Mouse (Mus musculus) G1E (cell line): ENCODE data around the gene Cers2. TPM values are rescaled to one million over a fixed set of nuclear protein-coding genes. Genes with fewer than 3 reads are reported as not detected.

ENCODE experiments used
- ATAC-seq: 2 replicates; pipeline ENCODE4 v1.8.0; 2016; ENCODE audit warnings: mild to moderate bottlenecking; ENCODE audit not compliant: insufficient number of reproducible peaks, poor library complexity, low FRiP score, severe bottlenecking; ENCODE audit errors: extremely low read depth
- DNase-seq: peaks from one replicate; pipeline ENCODE4 v3.0.0; 2012; ENCODE audit warnings: low spot score
- H3K27me3 ChIP-seq: 2 replicates; pipeline ENCODE4 v1.6.1; 2012; ENCODE audit warnings: mild to moderate bottlenecking, low read length, inconsistent platforms; ENCODE audit not compliant: insufficient read depth
- H3K36me3 ChIP-seq: replicated peaks from 2 replicates; pipeline ENCODE3; 2012; ENCODE audit warnings: mild to moderate bottlenecking, inconsistent platforms
- H3K4me1 ChIP-seq: 2 replicates; pipeline ENCODE4 v1.6.1; 2012; ENCODE audit warnings: low read depth, low read length, inconsistent platforms, mixed read lengths; ENCODE audit not compliant: insufficient read depth
- H3K4me3 ChIP-seq: 2 replicates; pipeline ENCODE4 v1.5.1; 2012; ENCODE audit warnings: low read depth, mild to moderate bottlenecking, inconsistent platforms, low read length, moderate library complexity, mixed read lengths
- H3K9me3 ChIP-seq: replicated peaks from 2 replicates; pipeline ENCODE4 v1.6.1; 2012; ENCODE audit warnings: inconsistent platforms
- CTCF ChIP-seq: IDR thresholded peaks from 2 replicates; pipeline ENCODE4 v1.5.1; 2012; ENCODE audit warnings: low read depth, low read length, inconsistent platforms, mixed read lengths
- GATA1 ChIP-seq: IDR thresholded peaks from 2 replicates; pipeline ENCODE4 v1.6.1; 2012; ENCODE audit warnings: borderline replicate concordance, low read length, inconsistent platforms, mixed read lengths
- GATA2 ChIP-seq: IDR thresholded peaks from 2 replicates; pipeline ENCODE4 v1.6.1; 2012; ENCODE audit warnings: low read depth, low read length, inconsistent platforms, borderline replicate concordance
- POLR2AphosphoS5 ChIP-seq: IDR thresholded peaks from 2 replicates; pipeline ENCODE4 v1.6.1; 2012; ENCODE audit warnings: low read depth, low read length, inconsistent platforms; ENCODE audit not compliant: insufficient replicate concordance
- TAL1 ChIP-seq: conservative IDR thresholded peaks from 2 replicates; pipeline ENCODE4 v1.6.1; 2012; ENCODE audit warnings: low read depth, low read length, inconsistent platforms, mixed read lengths
- polyA plus RNA-seq: library from polyadenylated mRNA; stranded (reverse); fragments of >175 nt; gene quantifications from 2 replicates; pipeline ENCODE4 v1.2.3, GENCODE M21; 2012
- total RNA-seq, 2 experiments: library from RNA; stranded (forward) in 1 of 2; stranded (reverse) in 1 of 2; fragments of 200-1000 nt in 1 of 2; fragments of >200 nt in 1 of 2; fragmentation: Nextera tagmentation in 1 of 2; gene quantifications; 2 replicates each; pipeline ENCODE4 v1.2.3; 2014 to 2017

Cers2 gene
- total and polyA plus RNA-seq, 3 experiments: 197 to 654 (median 285) TPM

DNA sequence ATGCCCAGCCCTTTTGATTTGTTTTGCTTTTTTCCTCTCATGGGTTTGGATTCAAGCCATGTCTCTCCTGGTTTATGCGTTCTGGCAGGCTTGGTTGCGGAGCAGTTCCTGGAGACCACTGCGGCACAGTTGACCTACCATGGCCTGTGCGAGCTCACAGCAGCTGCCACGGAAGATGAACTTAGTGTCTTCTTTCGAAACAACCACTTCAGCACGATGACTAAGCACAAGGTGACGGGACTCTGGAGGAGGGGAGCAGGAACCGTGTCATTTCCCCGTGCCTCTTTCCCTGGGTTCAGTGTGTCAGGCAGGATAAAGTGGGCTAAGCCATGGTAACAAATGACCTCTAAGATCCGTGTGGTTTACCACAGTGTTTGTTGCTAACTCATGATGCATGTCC is 21.1 kb upstream of the Cers2 start:
- ATAC-seq: peak; percentile 64
- Histone ChIP-seq H3K4me3 (peak overlapping the region; percentile 42; the same call in 1 of the 2 replicates), H3K27me3 (no peaks in the 10 kb centered on the region), H3K36me3 (peaks cover 96% of the 10 kb centered on the region), H3K4me1 (peaks cover 53% of the 10 kb centered on the region), H3K9me3 (no peaks in the 10 kb centered on the region)
- TF ChIP-seq GATA2 (no peak), POLR2AphosphoS5 (0 out of 2 replicates have a peak, but pooled peaks have one; percentile 48), GATA1 (no peak), CTCF (no peak)
- DNase-seq: peak; percentile 71

DNA sequence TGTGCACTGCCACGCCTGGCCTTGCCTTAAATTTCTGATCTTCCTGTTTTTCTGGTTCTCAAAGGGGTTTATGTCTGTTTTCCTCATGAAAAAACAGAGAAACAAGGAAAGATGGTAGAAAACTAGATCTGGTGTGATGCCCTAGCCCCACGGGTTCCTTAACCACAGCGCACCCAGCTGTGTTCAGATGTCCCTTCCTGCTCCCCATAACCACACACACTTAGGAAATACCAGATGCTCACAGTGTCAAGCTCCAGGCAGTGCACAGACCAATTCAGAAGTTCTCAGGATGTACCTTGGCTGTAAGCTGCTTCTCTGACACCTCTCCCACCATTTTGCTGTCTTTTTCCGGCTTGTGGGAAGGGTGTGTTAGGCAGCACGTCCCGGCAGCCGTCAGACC is 20.3 kb upstream of the Cers2 start:
- DNase-seq (no peak), ATAC-seq (no peak)
- Histone ChIP-seq H3K4me1 (peaks cover 53% of the 10 kb centered on the region), H3K36me3 (peaks cover 97% of the 10 kb centered on the region), H3K27me3 (no peaks in the 10 kb centered on the region), H3K4me3 (no peak overlapping the region), H3K9me3 (no peaks in the 10 kb centered on the region)
- TF ChIP-seq POLR2AphosphoS5 (no peak), TAL1 (no peak), GATA1 (no peak), CTCF (no peak), GATA2 (no peak)

DNA sequence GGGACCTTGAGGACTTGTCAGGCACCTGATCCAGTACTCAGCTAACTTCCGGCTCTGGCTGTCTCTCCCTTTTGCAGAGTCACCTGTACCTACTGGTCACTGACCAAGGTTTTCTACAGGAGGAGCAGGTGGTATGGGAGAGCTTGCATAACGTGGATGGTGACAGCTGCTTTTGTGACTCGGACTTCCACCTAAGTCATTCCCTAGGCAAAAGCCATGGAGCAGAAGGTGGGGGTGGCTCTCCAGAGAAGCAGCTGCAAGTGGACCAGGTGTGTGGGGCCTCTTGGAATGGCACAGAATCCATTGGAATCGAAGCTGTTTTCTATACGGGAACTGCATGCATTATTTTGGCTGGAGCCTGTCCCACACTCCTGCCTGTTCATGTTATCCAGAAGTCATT is 19.9 kb upstream of the Cers2 start:
- Histone ChIP-seq H3K27me3 (no peaks in the 10 kb centered on the region), H3K36me3 (peaks cover 97% of the 10 kb centered on the region), H3K4me1 (peaks cover 53% of the 10 kb centered on the region), H3K4me3 (no peak overlapping the region), H3K9me3 (no peaks in the 10 kb centered on the region)
- TF ChIP-seq GATA2 (no peak), POLR2AphosphoS5 (no peak), CTCF (no peak), GATA1 (no peak), TAL1 (no peak)
- ATAC-seq: no peak
- no peak for DNase-seq

DNA sequence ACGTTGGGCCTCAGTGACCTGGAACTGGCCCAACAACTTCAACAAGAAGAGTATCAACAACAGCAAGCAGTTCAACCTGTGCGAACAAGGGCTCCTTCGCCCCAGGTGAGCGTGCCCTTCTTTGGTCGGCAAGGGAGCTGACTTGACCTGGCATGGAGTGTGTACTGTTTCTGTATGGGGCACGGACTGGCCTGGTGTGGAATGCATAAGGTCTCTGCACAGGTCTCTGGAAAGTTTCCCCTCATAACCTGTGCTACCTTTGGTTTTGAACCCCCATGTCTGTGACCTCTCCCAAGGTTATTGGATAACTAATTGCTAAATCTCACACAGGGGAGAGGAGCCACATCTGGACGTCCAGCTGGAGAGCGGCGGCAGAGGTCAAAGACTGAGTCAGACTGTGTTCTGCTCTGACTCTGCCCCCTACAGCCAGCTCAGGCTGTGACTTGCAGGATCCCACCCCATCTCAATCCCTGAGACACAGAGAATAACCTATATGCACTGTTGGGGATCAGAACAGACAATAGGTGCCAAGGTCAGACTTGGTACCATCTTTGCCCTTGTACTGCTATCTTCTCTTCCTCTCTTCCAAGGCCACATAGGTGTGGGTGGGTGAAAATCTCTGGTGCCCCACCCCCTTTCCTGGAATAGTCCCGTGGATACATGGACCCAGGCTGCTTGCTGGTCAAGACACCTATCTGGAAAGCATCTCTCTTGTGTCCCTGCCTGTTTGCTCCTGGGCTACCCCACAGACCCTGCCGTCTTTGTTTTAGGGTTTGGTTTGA is 19.1 kb upstream of the Cers2 start:
- Histone ChIP-seq H3K9me3 (no peaks in the 10 kb centered on the region), H3K27me3 (no peaks in the 10 kb centered on the region), H3K4me3 (no peak overlapping the region), H3K36me3 (peaks cover 97% of the 10 kb centered on the region), H3K4me1 (peaks cover 53% of the 10 kb centered on the region)
- TF ChIP-seq TAL1 (no peak), GATA1 (no peak), POLR2AphosphoS5 (no peak), GATA2 (no peak), CTCF (no peak)
- DNase-seq: no peak
- no peak for ATAC-seq

- ATAC-seq (no peak), DNase-seq (peak; percentile 72)
- Histone ChIP-seq H3K4me3 (no peak overlapping the region), H3K4me1 (peaks cover 53% of the 10 kb centered on the region), H3K27me3 (no peaks in the 10 kb centered on the region), H3K36me3 (peaks cover 97% of the 10 kb centered on the region), H3K9me3 (no peaks in the 10 kb centered on the region)
- TF ChIP-seq CTCF: peak; percentile 63
- TF ChIP-seq GATA1: no peak
Measured at GRCm38 (mm10) chr3:95296103-95296469, 18.5 kb upstream of the Cers2 start.

GRCm38 (mm10) chr3:95298018-95298417 is 16.6 kb upstream of the Cers2 start:
- H3K4me1 ChIP-seq: peaks cover 48% of the 10 kb centered on the region
- no peak overlapping the region for H3K4me3 ChIP-seq
- H3K36me3 ChIP-seq: peaks cover 99% of the 10 kb centered on the region
- no peak for DNase-seq
- TF ChIP-seq CTCF (no peak), POLR2AphosphoS5 (no peak), TAL1 (no peak), GATA2 (no peak), GATA1 (no peak)
- H3K9me3 ChIP-seq: no peaks in the 10 kb centered on the region
- ATAC-seq: no peak
- no peaks in the 10 kb centered on the region for H3K27me3 ChIP-seq
